Mouse (Mus musculus): ENCODE data around the gene Nutf2.

Gene Nutf2

GRCm38 (mm10) chr8:105855248-105856167 lies 4.9 kb upstream of the Nutf2 start:
- peak; percentile 37 for DNase-seq

- no peak for DNase-seq
Observed at GRCm38 (mm10) chr8:105856168-105856835, 4.1 kb upstream of the Nutf2 start.

- DNase-seq = no peak
Observed at GRCm38 (mm10) chr8:105858495-105858894, 1.9 kb upstream of the Nutf2 start.

GRCm38 (mm10) chr8:105859314-105859713 lies 1.1 kb upstream of the Nutf2 start:
- DNase-seq = no peak

GRCm38 (mm10) chr8:105861951-105862350 lies 1.6 kb downstream of the Nutf2 start:
- DNase-seq = peak; percentile 25

- DNase-seq = no peak
Observed at GRCm38 (mm10) chr8:105866364-105867029, 6.1 kb downstream of the Nutf2 start.

GRCm38 (mm10) chr8:105874301-105874700 lies 13.9 kb downstream of the Nutf2 start:
- peak; percentile 44 for DNase-seq

GRCm38 (mm10) chr8:105880754-105881520 lies 20.6 kb downstream of the Nutf2 start, which contains the start of gene Edc4:
Edc4 (plus strand) TSS chr8:105880881.
- peak; percentile 87 for DNase-seq

GRCm38 (mm10) chr8:105889756-105890465 lies 29.5 kb downstream of the Nutf2 start:
- DNase-seq = no peak

GRCm38 (mm10) chr8:105890870-105891269 lies 30.5 kb downstream of the Nutf2 start:
- DNase-seq = no peak

- peak; percentile 26 for DNase-seq
Observed at GRCm38 (mm10) chr8:105892432-105892831, 32.1 kb downstream of the Nutf2 start.

GRCm38 (mm10) chr8:105893339-105893738 lies 33.0 kb downstream of the Nutf2 start, which contains the start of gene Nrn1l:
Nrn1l (plus strand) TSS chr8:105893567.
- DNase-seq = peak; percentile 78

- no peak for DNase-seq
Observed at GRCm38 (mm10) chr8:105897801-105898480, 37.6 kb downstream of the Nutf2 start.

- DNase-seq = peak; percentile 90
Observed at GRCm38 (mm10) chr8:105900180-105900940, 40.0 kb downstream of the Nutf2 start, which contains the start of gene Pskh1. Pskh1 (plus strand) TSS chr8:105900441.

- DNase-seq = peak; percentile 12
Observed at GRCm38 (mm10) chr8:105900941-105901616, 40.7 kb downstream of the Nutf2 start.

- DNase-seq = no peak
Observed at GRCm38 (mm10) chr8:105919390-105919789, 59.0 kb downstream of the Nutf2 start.

GRCm38 (mm10) chr8:105925123-105925522 lies 64.7 kb downstream of the Nutf2 start:
- no peak for DNase-seq

Data from kidney, adult 9 months (tissue).